Mouse (Mus musculus) left cerebral cortex, adult 2 months (tissue): ENCODE data around the gene Hspa12a. TPM values are rescaled to one million over a fixed set of nuclear protein-coding genes. Genes with fewer than 3 reads are reported as not detected.

Experiments used
- DNase-seq, 2 experiments: peaks; one replicate each; pipeline ENCODE4 v3.0.0; 2021 to 2022; ENCODE audit warnings: low spot score in 2 of 2, mixed read lengths in 1 of 2; ENCODE audit errors: extremely low spot score in 1 of 2
- H3K27ac ChIP-seq: fragments of 200-600 bp; 2 replicates; pipeline ENCODE4 v1.8.1; 2022
- H3K4me3 ChIP-seq: fragments of 200-600 bp; 2 replicates; pipeline ENCODE4 v1.8.1; 2022
- CTCF ChIP-seq: fragments of 200-600 bp; IDR thresholded peaks from 2 replicates; pipeline ENCODE4 v1.8.1; 2022; ENCODE audit warnings: antibody characterized with exemption, mild to moderate bottlenecking, moderate library complexity
- intact Hi-C: fragments of 180-260 bp; cut with DNase I; formaldehyde crosslinking; loops from one replicate; pipeline ENCODE4 v1.15.1; 2025
- total RNA-seq, 2 experiments: library from RNA; stranded (reverse); gene quantifications; 2 replicates each; pipeline ENCODE4 v1.2.3; 2021

Hspa12a gene
- total RNA-seq, 2 experiments from 2014 or later = 208 to 220 TPM

- Histone ChIP-seq H3K4me3 (no peak overlapping the region), H3K27ac (no peak overlapping the region)
- intact Hi-C loops = no loop called here
- TF ChIP-seq CTCF = no peak
- DNase-seq = no peak
These were observed 11.3 kb upstream of the Hspa12a start for GRCm38 (mm10) chr19:58954779-58955178.

DNA sequence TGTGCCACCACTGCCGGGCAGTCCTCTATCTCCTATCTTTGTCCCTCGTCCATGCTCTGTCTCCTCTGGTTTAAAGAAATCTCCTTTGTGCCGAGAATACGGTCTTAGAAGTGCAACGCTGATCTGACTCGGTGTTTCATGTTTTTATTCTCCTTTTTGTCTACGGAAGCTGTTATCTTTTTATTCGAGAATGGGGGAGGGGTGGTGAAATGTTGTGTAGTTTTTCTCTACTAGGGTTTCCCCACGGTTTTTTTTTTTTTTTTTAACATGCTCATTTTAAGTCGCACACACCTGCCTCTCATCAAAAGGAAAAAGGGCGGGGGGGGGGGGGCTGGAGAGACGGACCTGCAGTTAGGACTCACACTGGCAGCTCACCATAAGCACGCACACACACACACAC, 8.8 kb upstream of the Hspa12a start:
- no peak overlapping the region for H3K27ac ChIP-seq
- H3K4me3 ChIP-seq = no peak overlapping the region
- intact Hi-C loops = no loop called here
- no peak for TF ChIP-seq CTCF
- DNase-seq = no peak

- Histone ChIP-seq H3K27ac (no peak overlapping the region), H3K4me3 (no peak overlapping the region)
- no peak for DNase-seq
- no peak for TF ChIP-seq CTCF
- intact Hi-C loops = no loop called here
These were observed 8.1 kb upstream of the Hspa12a start for GRCm38 (mm10) chr19:58951521-58951920.

DNA sequence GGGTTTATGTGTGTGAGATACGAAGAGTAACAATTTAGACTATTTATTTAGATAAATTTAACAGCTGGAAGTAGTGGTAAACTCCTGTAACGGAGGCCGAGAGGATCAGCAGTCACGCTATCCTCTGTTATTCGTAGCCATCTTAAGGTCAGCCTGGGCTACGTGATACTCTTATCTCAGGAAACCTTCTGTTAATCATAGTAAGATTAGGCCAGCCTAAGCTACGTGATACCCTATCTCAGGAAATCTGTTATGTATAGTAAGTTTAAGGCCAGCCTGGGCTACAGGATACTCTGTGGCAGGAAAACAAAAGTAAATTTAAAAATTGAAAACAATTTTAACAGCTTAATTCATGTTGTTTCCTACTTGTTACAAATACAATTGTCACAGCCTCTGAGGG, 2.5 kb upstream of the Hspa12a start:
- no peak for DNase-seq
- H3K4me3 ChIP-seq = no peak overlapping the region
- intact Hi-C loops = no loop called here
- no peak overlapping the region for H3K27ac ChIP-seq
- TF ChIP-seq CTCF = no peak

GRCm38 (mm10) chr19:58933062-58933461, 10.4 kb downstream of the Hspa12a start:
- TF ChIP-seq CTCF = no peak

GRCm38 (mm10) chr19:58931081-58931800, 12.2 kb downstream of the Hspa12a start:
- Histone ChIP-seq H3K4me3 (no peak overlapping the region), H3K27ac (no peak overlapping the region)
- intact Hi-C loops = no loop called here
- no peak for DNase-seq
- TF ChIP-seq CTCF = no peak

More at GRCm38 (mm10) chr19:58933062-58933461, 10.4 kb downstream of the Hspa12a start:
- intact Hi-C loops = no loop called here
- Histone ChIP-seq H3K4me3 (no peak overlapping the region), H3K27ac (no peak overlapping the region)
- DNase-seq = no peak

DNA sequence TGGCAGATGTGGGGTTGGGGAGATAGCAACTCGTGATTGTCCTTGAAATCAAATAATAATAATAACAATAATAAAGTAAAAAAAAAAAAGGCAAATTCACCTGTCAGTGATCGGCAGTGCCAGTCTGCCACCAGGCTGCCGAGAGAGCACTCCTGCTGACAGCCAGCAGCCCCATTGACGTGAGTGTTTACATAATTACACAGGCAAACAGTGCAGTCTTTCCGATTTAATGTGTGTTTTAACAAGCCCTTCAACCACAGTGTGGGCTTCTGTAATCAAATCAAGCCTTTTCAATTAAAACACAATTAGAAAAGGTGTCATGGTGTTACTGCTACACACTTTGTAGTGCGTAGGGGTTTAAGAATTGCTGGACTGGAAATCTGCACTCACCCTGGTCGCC, 24.3 kb downstream of the Hspa12a start:
- Histone ChIP-seq H3K4me3 (no peak overlapping the region), H3K27ac (no peak overlapping the region)
- no peak for DNase-seq
- intact Hi-C loops = no loop called here
- no peak for TF ChIP-seq CTCF

DNA sequence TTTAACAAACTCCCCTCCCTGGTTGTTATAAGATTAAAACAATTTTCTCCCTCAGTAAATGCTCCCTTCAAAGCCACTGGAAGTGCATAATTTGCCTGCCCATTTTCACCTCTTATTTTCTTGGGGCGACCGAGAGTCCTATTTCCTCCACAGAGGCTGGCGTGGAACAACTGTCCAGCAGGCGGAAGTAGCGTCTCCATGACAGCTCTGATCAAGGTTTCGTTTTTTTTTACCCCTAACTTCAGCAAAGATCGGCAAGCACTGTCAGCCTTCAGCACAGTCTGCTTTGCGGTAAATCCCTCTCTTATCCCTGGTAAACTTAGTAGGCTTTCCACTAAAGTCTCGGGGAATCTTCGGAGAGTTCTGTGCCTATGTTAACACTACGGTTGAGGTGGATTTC, 24.9 kb downstream of the Hspa12a start:
- no peak overlapping the region for H3K4me3 ChIP-seq
- peak; percentile 15 for TF ChIP-seq CTCF
- no peak for DNase-seq
- H3K27ac ChIP-seq = no peak overlapping the region
- intact Hi-C loops = no loop called here

DNA sequence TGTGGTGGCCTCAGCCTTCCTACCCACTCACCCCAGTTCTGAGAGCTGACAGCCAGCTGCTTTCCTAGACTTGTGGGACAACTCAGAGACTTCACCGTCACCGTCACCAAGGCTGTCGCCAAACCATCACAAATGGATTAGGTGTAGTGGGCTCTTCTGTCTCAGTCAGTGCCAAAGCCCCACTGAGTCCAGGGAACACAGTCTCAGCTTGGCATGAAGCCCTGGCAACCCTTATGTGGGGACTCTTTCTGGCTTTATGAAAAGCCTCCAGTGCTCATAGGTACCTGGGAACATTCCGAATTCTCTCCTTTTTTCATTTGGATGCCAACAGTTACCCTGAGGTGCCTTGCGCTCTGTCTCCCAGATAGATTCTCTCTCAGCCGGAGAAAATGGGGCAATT, 30.2 kb downstream of the Hspa12a start:
- no peak overlapping the region for H3K4me3 ChIP-seq
- DNase-seq = no peak
- H3K27ac ChIP-seq = no peak overlapping the region
- intact Hi-C loops = no loop called here
- no peak for TF ChIP-seq CTCF

DNA sequence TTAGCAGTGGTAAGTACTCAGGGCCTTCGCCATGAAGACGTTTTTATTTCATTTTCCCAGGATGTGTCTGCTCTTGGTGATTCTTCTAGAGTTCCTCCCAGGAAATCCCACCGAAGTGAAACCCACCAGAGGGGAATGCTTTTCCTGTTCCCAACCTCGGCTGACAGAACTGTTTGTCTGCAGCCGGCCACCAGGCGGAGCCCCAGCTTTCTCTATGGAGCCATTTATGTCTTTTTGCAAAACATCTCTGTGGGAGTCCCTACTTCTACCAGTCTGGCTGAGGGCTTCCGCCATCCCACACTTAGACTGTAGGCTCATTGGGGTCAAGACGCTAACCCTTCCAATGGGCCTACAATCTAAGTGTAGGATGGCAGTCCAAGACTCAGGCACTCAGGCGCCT, 32.1 kb downstream of the Hspa12a start:
- TF ChIP-seq CTCF = peak; percentile 93
- intact Hi-C loops = loop anchor here (1.0 to 2.0 kb wide), 2 partner anchors 285 to 297 kb away; no protein-coding TSS in a partner anchor

DNA sequence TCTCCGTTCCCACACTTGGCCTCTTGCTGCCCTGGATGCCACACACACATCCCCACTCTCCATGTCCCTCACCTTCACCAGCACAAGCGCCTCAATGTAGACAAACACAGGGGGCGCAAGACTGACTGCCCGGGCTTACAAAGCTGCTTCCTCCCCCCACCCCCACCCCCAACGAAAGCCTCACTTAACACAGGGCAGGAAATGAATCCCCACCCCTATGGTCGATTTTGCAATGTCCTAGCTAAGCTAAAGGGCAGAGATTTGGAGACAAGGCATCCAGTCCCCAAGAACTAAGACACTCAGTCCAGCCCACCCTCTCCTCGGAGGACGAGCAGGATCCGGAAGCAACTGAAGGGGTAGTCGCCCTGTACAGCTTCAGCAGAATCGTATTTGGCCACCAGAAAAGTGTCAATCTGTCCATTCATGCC, 32.5 kb downstream of the Hspa12a start:
- intact Hi-C loops = loop anchor here (1.0 to 2.0 kb wide), 2 partner anchors 286 to 297 kb away; no protein-coding TSS in a partner anchor

More for the DNA sequence above, 32.1 kb downstream of the Hspa12a start:
- H3K27ac ChIP-seq = no peak overlapping the region
- peak overlapping the region; percentile 11; the same call in 1 of the 2 replicates for H3K4me3 ChIP-seq
- DNase-seq = peak; percentile 61 to 75

GRCm38 (mm10) chr19:58908018-58908417, 35.4 kb downstream of the Hspa12a start:
- no peak for DNase-seq
- Histone ChIP-seq H3K4me3 (no peak overlapping the region), H3K27ac (no peak overlapping the region)
- TF ChIP-seq CTCF = no peak
- intact Hi-C loops = no loop called here

More for the DNA sequence above, 32.5 kb downstream of the Hspa12a start:
- no peak for TF ChIP-seq CTCF
- Histone ChIP-seq H3K27ac (no peak overlapping the region), H3K4me3 (peak overlapping the region; percentile 11; the same call in 1 of the 2 replicates)
- no peak for DNase-seq

DNA sequence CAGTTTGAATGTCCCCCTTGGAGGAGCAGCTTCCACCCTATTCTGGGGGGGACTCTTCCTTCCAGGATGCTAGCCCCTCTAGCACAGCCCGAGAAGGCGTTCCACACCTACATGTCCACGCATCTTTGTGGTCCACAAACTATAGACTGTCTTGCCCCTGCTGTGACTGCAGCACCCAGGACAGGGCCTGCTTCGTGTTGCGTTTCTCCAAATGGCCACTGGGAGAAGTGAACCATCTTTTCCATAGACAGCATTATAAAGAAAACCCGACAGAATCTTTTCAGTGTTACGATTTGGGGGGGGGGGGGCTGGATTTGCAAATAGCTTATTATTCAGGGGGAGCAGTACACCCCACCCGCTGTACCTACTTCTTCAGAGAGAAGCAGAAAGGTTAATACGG, 36.8 kb downstream of the Hspa12a start:
- peak; percentile 19 for TF ChIP-seq CTCF
- no peak overlapping the region for H3K4me3 ChIP-seq
- no peak for DNase-seq
- intact Hi-C loops = no loop called here
- no peak overlapping the region for H3K27ac ChIP-seq
